Mouse (Mus musculus): Measurements from ENCODE around the gene Tpx2.

GRCm38 (mm10) chr2:152803081-152803480 lies 44.7 kb upstream of the Tpx2 start:
- TF ChIP-seq CTCF (IDR thresholded peaks at IDR 0.05; ENCODE audit: borderline replicate concordance, insufficient read depth, low read depth, low read length) (no peak), POLR2A (IDR thresholded peaks at IDR 0.05; ENCODE audit: borderline replicate concordance, insufficient read depth, low read length) (no peak)

Measured in cerebellum, adult 2 months (tissue).